Mouse (Mus musculus): ENCODE results near the gene Mcur1.

Mcur1 gene

DNA sequence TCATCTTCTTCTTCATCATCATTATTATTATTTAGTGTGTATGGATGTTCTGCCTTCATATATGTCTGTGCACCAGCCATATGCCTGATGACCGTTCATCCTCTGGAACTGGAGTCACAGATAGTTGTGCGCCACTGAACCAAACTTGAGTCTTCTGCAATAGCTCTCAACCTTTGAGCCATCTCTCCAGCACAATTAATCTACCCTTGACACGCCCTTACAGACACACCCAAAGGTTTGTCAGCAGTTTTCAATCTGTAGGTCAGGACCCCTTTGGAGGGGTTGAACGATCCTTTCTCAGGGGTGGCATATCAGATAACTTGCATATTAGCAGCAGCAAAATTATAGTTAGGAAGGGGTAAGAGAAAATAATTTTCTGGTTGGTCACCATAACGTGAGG is 4.7 kb upstream of the Mcur1 start:
- no peak for DNase-seq

DNA sequence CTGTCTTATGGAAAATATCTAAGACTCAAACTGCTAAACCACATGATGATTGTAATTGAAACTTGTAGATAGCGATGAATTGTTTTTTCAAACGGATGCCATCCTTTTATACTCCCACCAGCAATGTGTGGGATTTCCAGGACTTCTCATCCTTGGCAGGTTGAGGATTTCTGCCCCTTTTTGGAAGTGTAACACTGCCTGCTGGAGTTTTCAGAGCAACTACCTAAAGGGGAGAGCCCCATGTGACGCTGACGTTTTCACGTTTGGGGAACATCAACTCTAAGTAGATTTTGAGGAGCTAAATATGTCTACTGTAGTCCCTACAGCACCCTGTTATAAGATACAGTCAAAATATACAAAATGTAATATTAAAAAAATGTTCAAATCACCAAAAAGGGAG is 2.7 kb upstream of the Mcur1 start:
- DNase-seq = no peak

- DNase-seq = no peak
These were observed 744 bp upstream of the Mcur1 start for GRCm38 (mm10) chr13:43560458-43561411.

DNA sequence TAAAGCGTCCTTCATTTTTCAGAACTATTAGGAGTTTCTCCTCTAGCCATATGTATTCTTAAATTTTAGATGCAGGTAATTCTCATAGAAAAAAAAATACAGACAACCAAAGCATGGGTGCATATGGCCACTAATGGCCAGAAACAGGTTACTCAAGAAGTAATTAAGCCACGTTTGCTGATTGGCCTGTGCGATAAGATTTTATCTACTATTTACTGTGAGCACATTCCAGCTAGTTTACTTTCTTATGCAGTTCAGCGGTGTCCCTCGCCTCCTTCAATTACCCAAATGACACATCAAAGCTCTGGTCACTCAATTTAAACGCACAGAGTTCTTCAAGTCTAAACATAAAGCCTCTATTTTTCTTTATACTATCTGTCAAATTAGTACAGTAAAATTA is 1.0 kb downstream of the Mcur1 start:
- DNase-seq = no peak

DNA sequence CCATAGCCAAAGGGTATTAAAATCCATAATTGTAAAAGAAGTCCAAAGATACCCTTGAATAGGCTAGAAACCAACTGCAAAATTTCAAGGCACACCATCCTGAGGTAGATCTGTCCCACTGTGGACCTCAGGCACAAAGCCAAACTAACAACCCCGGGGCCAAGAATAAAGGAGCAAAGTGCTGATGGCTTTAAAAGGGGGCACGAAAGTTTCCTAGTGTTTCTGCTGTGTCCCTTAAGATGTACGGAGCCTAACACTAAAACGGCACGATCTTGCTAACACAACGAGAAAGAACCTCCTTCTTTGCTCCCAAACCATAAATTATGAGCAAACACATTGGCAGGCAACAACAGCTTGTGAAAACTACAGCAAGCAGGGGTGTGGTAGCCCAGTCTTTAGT is 1.6 kb downstream of the Mcur1 start:
- DNase-seq = no peak

- no peak for DNase-seq
These were observed 3.0 kb downstream of the Mcur1 start for GRCm38 (mm10) chr13:43556913-43557542.

GRCm38 (mm10) chr13:43555321-43555720 is 4.7 kb downstream of the Mcur1 start:
- no peak for DNase-seq

- no peak for DNase-seq
These were observed 5.2 kb downstream of the Mcur1 start for GRCm38 (mm10) chr13:43554827-43555226.

DNA sequence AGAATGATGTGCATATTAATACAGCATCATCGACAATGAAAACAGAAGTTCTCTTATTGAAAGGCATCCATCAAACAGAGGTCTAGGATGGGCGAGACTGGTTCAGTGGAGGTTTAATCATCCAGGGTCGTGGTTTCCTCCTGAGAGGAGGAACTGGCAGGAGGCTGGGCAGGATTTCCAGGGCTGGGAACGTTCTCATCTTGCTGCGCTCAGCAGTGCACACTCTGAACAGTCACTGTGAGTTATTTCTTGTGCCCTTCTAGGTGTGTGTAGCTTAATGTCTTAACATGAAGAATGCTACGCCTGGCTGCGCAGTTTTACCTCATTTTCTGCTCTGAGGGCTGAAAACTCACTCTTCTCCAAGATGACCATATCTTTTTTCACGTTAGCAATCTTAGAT is 9.3 kb downstream of the Mcur1 start:
- no peak for DNase-seq

GRCm38 (mm10) chr13:43549870-43550269 is 10.1 kb downstream of the Mcur1 start:
- DNase-seq = no peak

- no peak for DNase-seq
These were observed 10.8 kb downstream of the Mcur1 start for GRCm38 (mm10) chr13:43549078-43549698.

- DNase-seq = no peak
These were observed 11.4 kb downstream of the Mcur1 start for GRCm38 (mm10) chr13:43548617-43549016.

GRCm38 (mm10) chr13:43546861-43547260 is 13.1 kb downstream of the Mcur1 start:
- peak; percentile 84 for DNase-seq

- DNase-seq = no peak
These were observed 19.7 kb downstream of the Mcur1 start for GRCm38 (mm10) chr13:43540205-43540815.

GRCm38 (mm10) chr13:43539409-43539808 is 20.6 kb downstream of the Mcur1 start:
- no peak for DNase-seq

DNA sequence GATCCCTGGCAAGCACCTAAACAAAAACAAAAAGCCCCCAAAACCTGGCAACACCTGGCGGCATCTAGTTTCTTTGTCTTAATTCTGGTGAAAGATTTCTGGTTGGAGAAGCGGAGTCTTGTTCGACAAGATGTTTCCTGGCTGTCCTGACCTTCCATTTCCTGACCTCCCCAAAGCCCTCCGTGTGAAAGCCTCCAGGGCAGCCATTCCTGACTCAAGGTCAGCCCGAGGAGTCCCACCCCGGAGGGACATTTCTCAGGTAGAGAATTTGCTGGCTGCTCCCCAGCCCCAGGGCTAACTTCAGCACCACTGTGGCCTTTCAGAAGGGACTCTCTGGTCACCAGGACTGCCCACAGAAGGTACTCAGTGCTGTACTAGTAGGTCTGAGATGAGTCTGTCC is 22.1 kb downstream of the Mcur1 start:
- no peak for DNase-seq

- DNase-seq = no peak
These were observed 26.0 kb downstream of the Mcur1 start for GRCm38 (mm10) chr13:43534015-43534414.

GRCm38 (mm10) chr13:43530832-43531693 is 28.9 kb downstream of the Mcur1 start:
- DNase-seq = peak; percentile 67

DNA sequence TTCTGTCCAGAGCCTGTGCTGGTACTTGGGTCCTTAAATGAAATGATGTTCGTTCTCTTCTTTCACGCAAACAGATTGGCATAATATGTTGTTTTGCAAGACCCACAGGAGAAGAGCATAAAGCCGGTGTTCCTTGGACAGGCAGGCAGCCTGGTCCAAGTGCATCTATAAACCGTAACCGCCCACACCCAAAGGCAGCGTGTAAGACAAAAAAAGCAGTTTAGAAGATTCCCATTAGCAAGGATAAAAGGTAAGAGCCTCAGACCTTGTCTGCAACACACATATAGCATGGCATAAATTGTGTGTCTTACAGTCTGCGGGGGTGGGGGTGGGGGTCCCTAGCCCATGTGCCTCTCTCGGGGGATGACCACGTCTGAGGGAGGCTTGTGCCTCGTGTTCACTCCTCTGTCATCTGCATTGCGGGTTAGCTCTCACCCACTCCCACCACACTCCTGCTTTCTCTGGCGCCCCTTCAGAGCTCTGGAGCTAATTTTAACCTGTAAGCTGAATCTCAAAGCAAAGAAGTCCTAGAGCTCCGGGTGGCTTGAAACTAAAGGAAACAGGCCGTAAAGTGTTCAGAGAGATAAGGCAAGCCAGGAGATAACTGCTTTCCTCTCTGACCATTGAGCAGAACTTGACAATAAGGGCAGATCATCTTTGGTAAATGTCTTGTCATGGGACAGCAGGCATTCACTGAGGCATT is 29.7 kb downstream of the Mcur1 start:
- DNase-seq = peak; percentile 81

- no peak for DNase-seq
These were observed 33.7 kb downstream of the Mcur1 start for GRCm38 (mm10) chr13:43526289-43526688.

DNA sequence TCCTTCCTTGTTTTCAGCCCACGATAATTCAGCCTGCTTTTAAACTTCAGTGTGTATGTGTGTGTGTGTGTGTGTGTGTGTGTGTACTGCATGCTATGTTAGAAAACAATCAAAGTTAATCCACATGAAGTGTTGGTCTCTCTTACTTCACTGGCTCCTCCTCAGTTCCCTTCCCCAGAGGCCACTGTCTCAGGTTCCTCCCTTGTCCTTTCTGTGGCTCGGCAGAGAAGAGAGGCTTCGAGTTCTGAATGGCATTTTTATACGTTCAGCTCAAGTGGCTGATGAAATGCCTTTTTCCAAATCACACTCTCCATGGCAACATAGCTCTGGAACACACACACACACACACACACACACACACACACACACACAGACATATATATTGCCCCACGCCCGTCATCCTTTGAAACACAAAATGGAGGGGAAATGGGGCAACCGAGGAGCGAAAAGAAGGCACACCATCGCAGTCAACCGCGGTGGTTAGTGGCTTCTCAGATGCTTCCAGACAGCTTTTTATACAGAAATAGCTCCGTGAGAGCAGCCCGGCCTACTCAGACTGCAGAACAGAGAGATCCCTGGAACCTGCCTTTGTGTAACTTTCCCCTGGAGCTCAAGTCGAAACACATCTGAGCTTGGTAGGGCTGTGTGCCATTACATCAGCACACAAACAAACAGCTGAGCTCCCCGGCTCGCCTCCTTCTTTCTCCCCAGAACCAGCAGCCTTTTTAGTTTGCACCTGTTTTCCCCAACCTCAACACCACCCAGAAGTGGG is 34.4 kb downstream of the Mcur1 start:
- DNase-seq = peak; percentile 83
